Mouse (Mus musculus): ENCODE results near the gene Gna12. TPM values are rescaled to one million over a fixed set of nuclear protein-coding genes. Genes with fewer than 3 reads are reported as not detected.
A peak's percentile ranks its signal among the peaks of the same experiment; 100 is the strongest.

The Gna12 gene
- polyA plus RNA-seq, 1 experiment from 2014 or later, result 37.9 TPM

- Histone ChIP-seq H3K9ac (no peak overlapping the region), H3K9me3 (replicated peaks) (no peaks in the 10 kb centered on the region), H3K4me3 (no peak overlapping the region), H3K36me3 (peaks cover 4% of the 10 kb centered on the region; the same call in 1 of the 2 replicates), H3K27me3 (no peaks in the 10 kb centered on the region), H3K4me2 (peak overlapping the region; percentile 32; the same call in 1 of the 2 replicates), H3K27ac (peak overlapping the region; percentile 69), H3K4me1 (replicated peaks) (peaks cover 82% of the 10 kb centered on the region)
- ATAC-seq (replicated peaks; ENCODE audit: insufficient number of reproducible peaks, insufficient read depth, low FRiP score, low read depth), result peak; percentile 47
- WGBS, result 15% methylated on average over 9 of the region's 9 CpGs
Measured at GRCm38 (mm10) chr5:140815059-140815728, 15.0 kb downstream of the Gna12 start.

- no peaks in the 10 kb centered on the region for H3K9me3 ChIP-seq (replicated peaks)
- H3K27me3 ChIP-seq, result no peaks in the 10 kb centered on the region
- H3K4me1 ChIP-seq (replicated peaks), result peaks cover 80% of the 10 kb centered on the region
- no peak overlapping the region for H3K4me2 ChIP-seq
- H3K27ac ChIP-seq, result no peak overlapping the region; the same call in 1 of the 2 replicates
- peaks cover 4% of the 10 kb centered on the region; the same call in 1 of the 2 replicates for H3K36me3 ChIP-seq
- 79% methylated on average over 5 of the region's 5 CpGs for WGBS
- no peak for ATAC-seq (replicated peaks; ENCODE audit: insufficient number of reproducible peaks, insufficient read depth, low FRiP score, low read depth)
- no peak overlapping the region for H3K4me3 ChIP-seq
- H3K9ac ChIP-seq, result no peak overlapping the region
Measured at GRCm38 (mm10) chr5:140814403-140814802, 15.8 kb downstream of the Gna12 start.

GRCm38 (mm10) chr5:140812699-140813098 is 17.5 kb downstream of the Gna12 start:
- no peaks in the 10 kb centered on the region for H3K9me3 ChIP-seq (replicated peaks)
- no peak overlapping the region for H3K4me2 ChIP-seq
- no peaks in the 10 kb centered on the region for H3K27me3 ChIP-seq
- H3K9ac ChIP-seq, result no peak overlapping the region
- peaks cover 78% of the 10 kb centered on the region for H3K4me1 ChIP-seq (replicated peaks)
- 43% methylated on average over 4 of the region's 4 CpGs for WGBS
- H3K36me3 ChIP-seq, result peaks cover 3% of the 10 kb centered on the region; the same call in 1 of the 2 replicates
- H3K27ac ChIP-seq, result 0 out of 2 replicates have a peak overlapping the region, but pooled peaks have one; percentile 7
- ATAC-seq (replicated peaks; ENCODE audit: insufficient number of reproducible peaks, insufficient read depth, low FRiP score, low read depth), result no peak
- H3K4me3 ChIP-seq, result no peak overlapping the region

- no peak for ATAC-seq (replicated peaks; ENCODE audit: insufficient number of reproducible peaks, insufficient read depth, low FRiP score, low read depth)
- 68% methylated on average over 5 of the region's 5 CpGs for WGBS
- no peak overlapping the region for H3K9ac ChIP-seq
- H3K27me3 ChIP-seq, result no peaks in the 10 kb centered on the region
- no peaks in the 10 kb centered on the region for H3K9me3 ChIP-seq (replicated peaks)
- peaks cover 74% of the 10 kb centered on the region for H3K4me1 ChIP-seq (replicated peaks)
- H3K27ac ChIP-seq, result no peak overlapping the region
- no peaks in the 10 kb centered on the region for H3K36me3 ChIP-seq
- H3K4me3 ChIP-seq, result no peak overlapping the region
- H3K4me2 ChIP-seq, result no peak overlapping the region
Measured at GRCm38 (mm10) chr5:140812063-140812462, 18.2 kb downstream of the Gna12 start.

GRCm38 (mm10) chr5:140811390-140811789 is 18.8 kb downstream of the Gna12 start:
- H3K9ac ChIP-seq, result no peak overlapping the region
- ATAC-seq (replicated peaks; ENCODE audit: insufficient number of reproducible peaks, insufficient read depth, low FRiP score, low read depth), result no peak
- no peak overlapping the region for H3K27ac ChIP-seq
- H3K4me1 ChIP-seq (replicated peaks), result peaks cover 68% of the 10 kb centered on the region
- H3K9me3 ChIP-seq (replicated peaks), result no peaks in the 10 kb centered on the region
- no peaks in the 10 kb centered on the region for H3K36me3 ChIP-seq
- 44% methylated on average over 2 of the region's 2 CpGs for WGBS
- no peak overlapping the region for H3K4me3 ChIP-seq
- no peak overlapping the region for H3K4me2 ChIP-seq
- H3K27me3 ChIP-seq, result no peaks in the 10 kb centered on the region

- ATAC-seq (replicated peaks; ENCODE audit: insufficient number of reproducible peaks, insufficient read depth, low FRiP score, low read depth), result no peak
- no peak overlapping the region for H3K9ac ChIP-seq
- H3K9me3 ChIP-seq (replicated peaks), result no peaks in the 10 kb centered on the region
- H3K4me2 ChIP-seq, result no peak overlapping the region
- peaks cover 47% of the 10 kb centered on the region for H3K4me1 ChIP-seq (replicated peaks)
- H3K4me3 ChIP-seq, result no peak overlapping the region
- no peak overlapping the region for H3K27ac ChIP-seq
- no peaks in the 10 kb centered on the region for H3K27me3 ChIP-seq
- H3K36me3 ChIP-seq, result no peaks in the 10 kb centered on the region
- 42% methylated on average over 2 of the region's 2 CpGs for WGBS
Measured at GRCm38 (mm10) chr5:140806939-140807338, 23.3 kb downstream of the Gna12 start.

- ATAC-seq (replicated peaks; ENCODE audit: insufficient number of reproducible peaks, insufficient read depth, low FRiP score, low read depth), result no peak
Measured at GRCm38 (mm10) chr5:140806252-140806651, 24.0 kb downstream of the Gna12 start.

GRCm38 (mm10) chr5:140801782-140802181 is 28.4 kb downstream of the Gna12 start:
- H3K27ac ChIP-seq, result no peak overlapping the region
- no peaks in the 10 kb centered on the region for H3K36me3 ChIP-seq
- no peaks in the 10 kb centered on the region for H3K9me3 ChIP-seq (replicated peaks)
- peaks cover 68% of the 10 kb centered on the region for H3K4me1 ChIP-seq (replicated peaks)
- no peak overlapping the region for H3K9ac ChIP-seq
- WGBS, result 73% methylated on average over 5 of the region's 5 CpGs
- no peak overlapping the region for H3K4me3 ChIP-seq
- ATAC-seq (replicated peaks; ENCODE audit: insufficient number of reproducible peaks, insufficient read depth, low FRiP score, low read depth), result no peak
- H3K4me2 ChIP-seq, result no peak overlapping the region
- H3K27me3 ChIP-seq, result no peaks in the 10 kb centered on the region

More at GRCm38 (mm10) chr5:140806252-140806651, 24.0 kb downstream of the Gna12 start:
- no peak overlapping the region for H3K27ac ChIP-seq
- no peak overlapping the region for H3K4me2 ChIP-seq
- H3K4me1 ChIP-seq (replicated peaks), result peaks cover 47% of the 10 kb centered on the region
- 86% methylated on average over 2 of the region's 2 CpGs for WGBS
- no peaks in the 10 kb centered on the region for H3K36me3 ChIP-seq
- no peak overlapping the region for H3K4me3 ChIP-seq
- no peaks in the 10 kb centered on the region for H3K9me3 ChIP-seq (replicated peaks)
- H3K9ac ChIP-seq, result no peak overlapping the region
- no peaks in the 10 kb centered on the region for H3K27me3 ChIP-seq

GRCm38 (mm10) chr5:140800288-140800923 is 29.8 kb downstream of the Gna12 start:
- WGBS, result 55% methylated on average over 6 of the region's 6 CpGs

GRCm38 (mm10) chr5:140799190-140799589 is 31.0 kb downstream of the Gna12 start:
- Histone ChIP-seq H3K36me3 (no peaks in the 10 kb centered on the region), H3K9ac (no peak overlapping the region; the same call in 1 of the 2 replicates), H3K27me3 (no peaks in the 10 kb centered on the region), H3K4me2 (no peak overlapping the region), H3K9me3 (replicated peaks) (no peaks in the 10 kb centered on the region), H3K4me3 (no peak overlapping the region), H3K4me1 (replicated peaks) (peaks cover 72% of the 10 kb centered on the region), H3K27ac (peak overlapping the region; percentile 87)
- 37% methylated on average over 2 of the region's 2 CpGs for WGBS
- no peak for ATAC-seq (replicated peaks; ENCODE audit: insufficient number of reproducible peaks, insufficient read depth, low FRiP score, low read depth)

More at GRCm38 (mm10) chr5:140800288-140800923, 29.8 kb downstream of the Gna12 start:
- no peaks in the 10 kb centered on the region for H3K9me3 ChIP-seq (replicated peaks)
- peaks cover 64% of the 10 kb centered on the region for H3K4me1 ChIP-seq (replicated peaks)
- H3K4me2 ChIP-seq, result no peak overlapping the region
- ATAC-seq (replicated peaks; ENCODE audit: insufficient number of reproducible peaks, insufficient read depth, low FRiP score, low read depth), result 0 out of 2 replicates have a peak, but pooled peaks have one; percentile 36
- H3K27ac ChIP-seq, result peak overlapping the region; percentile 52; the same call in 1 of the 2 replicates
- H3K36me3 ChIP-seq, result no peaks in the 10 kb centered on the region
- H3K9ac ChIP-seq, result no peak overlapping the region
- no peaks in the 10 kb centered on the region for H3K27me3 ChIP-seq
- no peak overlapping the region for H3K4me3 ChIP-seq

GRCm38 (mm10) chr5:140798775-140799174 is 31.5 kb downstream of the Gna12 start:
- peak overlapping the region; percentile 87 for H3K27ac ChIP-seq
- 50% methylated on average over 5 of the region's 5 CpGs for WGBS
- no peaks in the 10 kb centered on the region for H3K9me3 ChIP-seq (replicated peaks)
- H3K9ac ChIP-seq, result no peak overlapping the region; the same call in 1 of the 2 replicates
- H3K4me1 ChIP-seq (replicated peaks), result peaks cover 73% of the 10 kb centered on the region
- H3K36me3 ChIP-seq, result no peaks in the 10 kb centered on the region
- no peak overlapping the region for H3K4me2 ChIP-seq
- ATAC-seq (replicated peaks; ENCODE audit: insufficient number of reproducible peaks, insufficient read depth, low FRiP score, low read depth), result no peak
- H3K4me3 ChIP-seq, result no peak overlapping the region
- no peaks in the 10 kb centered on the region for H3K27me3 ChIP-seq
